Mouse (Mus musculus) layer of hippocampus, postnatal 10 days (tissue): ENCODE measurements around the gene Mettl23. TPM values are rescaled to one million over a fixed set of nuclear protein-coding genes. Genes with fewer than 3 reads are reported as not detected.
"Not testable (repeated sequence)": the region's sequence is repeated elsewhere in the genome, so short reads cannot be mapped to it uniquely, and the experiment has no call there.

ENCODE experiments used
- DNase-seq, 2 experiments: peaks; one replicate each; pipeline ENCODE4 v3.0.0; 2021; ENCODE audit warnings: low spot score in 2 of 2
- total RNA-seq, 2 experiments: library from RNA; stranded (reverse); gene quantifications; 2 replicates each; pipeline ENCODE4 v1.2.3; 2021

Gene Mettl23
- total RNA-seq, 2 experiments from 2014 or later: 32.5 to 33.7 TPM

GRCm38 (mm10) chr11:116847187-116848085, 4.4 kb downstream of the Mettl23 start:
- DNase-seq: no peak

GRCm38 (mm10) chr11:116848086-116848876, 5.2 kb downstream of the Mettl23 start:
- no peak for DNase-seq

GRCm38 (mm10) chr11:116848877-116849178, 5.8 kb downstream of the Mettl23 start:
- not testable (repeated sequence) for DNase-seq

- no peak for DNase-seq
These were observed 6.5 kb downstream of the Mettl23 start for GRCm38 (mm10) chr11:116849587-116849986.

- DNase-seq: no peak
These were observed 7.0 kb downstream of the Mettl23 start for GRCm38 (mm10) chr11:116850085-116850484.

- DNase-seq: no peak
These were observed 7.9 kb downstream of the Mettl23 start for GRCm38 (mm10) chr11:116850833-116851477.

GRCm38 (mm10) chr11:116851576-116852290, 8.7 kb downstream of the Mettl23 start:
- DNase-seq: no peak

- peak; percentile 70 to 83 for DNase-seq
These were observed 9.3 kb downstream of the Mettl23 start, which contains the start of gene Mfsd11 for GRCm38 (mm10) chr11:116852291-116852890. TSS of gene Mfsd11 (plus strand) at chr11:116852440.

- DNase-seq: peak; percentile 97 to 98
These were observed 9.9 kb downstream of the Mettl23 start, which contains the start of gene Srsf2 for GRCm38 (mm10) chr11:116852891-116853511. TSS of gene Srsf2 (minus strand) at chr11:116853094.

- DNase-seq: peak; percentile 97 to 98
These were observed 10.4 kb downstream of the Mettl23 start for GRCm38 (mm10) chr11:116853512-116853928.

- DNase-seq: no peak
These were observed 11.2 kb downstream of the Mettl23 start for GRCm38 (mm10) chr11:116854279-116854678.

- no peak for DNase-seq
These were observed 14.2 kb downstream of the Mettl23 start for GRCm38 (mm10) chr11:116857183-116857850.

GRCm38 (mm10) chr11:116864444-116864843, 21.4 kb downstream of the Mettl23 start:
- no peak for DNase-seq

GRCm38 (mm10) chr11:116865945-116866585, 23.0 kb downstream of the Mettl23 start:
- no peak for DNase-seq

GRCm38 (mm10) chr11:116868129-116868528, 25.1 kb downstream of the Mettl23 start:
- DNase-seq: no peak

GRCm38 (mm10) chr11:116869223-116869622, 26.1 kb downstream of the Mettl23 start:
- no peak for DNase-seq

- DNase-seq: no peak
These were observed 26.6 kb downstream of the Mettl23 start for GRCm38 (mm10) chr11:116869641-116870040.

GRCm38 (mm10) chr11:116871538-116871937, 28.5 kb downstream of the Mettl23 start:
- DNase-seq: no peak

- DNase-seq: peak; percentile 31 to 41
These were observed 30.9 kb downstream of the Mettl23 start for GRCm38 (mm10) chr11:116873987-116874386.
